Comparison of ENCODE assay signal across 24 mouse cellular contexts in genomic region chr10:125352805-125353204, GRCm38 (mm10). TPM values are rescaled to one million over a fixed set of nuclear protein-coding genes. Genes with fewer than 3 reads are reported as not detected.
A peak's percentile ranks its signal among the peaks of the same experiment; 100 is the strongest.
DNase-seq lines count a peak whose midpoint lies in the region; ATAC-seq and TF ChIP-seq lines count a peak whose summit lies in the region.
"Had no signal": no experiment of that assay in that cellular context is flagged by ENCODE, and none has a peak within 500 bp of the region (broad histone marks: within the 10 kb centered on the region; RNA-seq: fewer than 3 reads in every experiment).

No protein-coding gene starts in this region.

- H3K27ac ChIP-seq in embryonic facial prominence, embryonic 14.5 days (replicated peaks; ENCODE audit: low read depth, low read length): no peak overlapping the region
- H3K27ac ChIP-seq in embryonic facial prominence, embryonic 10.5 days (replicated peaks): no peak overlapping the region
- H3K27ac ChIP-seq in hindbrain, embryonic 15.5 days (replicated peaks): 0 out of 2 replicates have a peak overlapping the region, but pooled peaks have one; percentile 34
- H3K27ac ChIP-seq in hindbrain, postnatal 0 days: no peak overlapping the region
- H3K27ac ChIP-seq in midbrain, embryonic 11.5 days (ENCODE audit: low read depth, low read length): no peak overlapping the region
- H3K27ac ChIP-seq in midbrain, embryonic 15.5 days: no peak overlapping the region
- H3K27ac ChIP-seq: embryonic facial prominence, embryonic 12.5 days; forebrain, embryonic 13.5 days; heart, adult 2 months; hindbrain, embryonic 12.5 days had no signal

- no peaks in the 10 kb centered on the region for H3K9me3 ChIP-seq in embryonic facial prominence, embryonic 14.5 days (ENCODE audit: control insufficient read depth, low read length)
- H3K9me3 ChIP-seq in embryonic facial prominence, embryonic 10.5 days: no peaks in the 10 kb centered on the region
- H3K9me3 ChIP-seq in hindbrain, embryonic 15.5 days: no peaks in the 10 kb centered on the region
- H3K9me3 ChIP-seq in hindbrain, postnatal 0 days (ENCODE audit: low read length): no peaks in the 10 kb centered on the region
- no peaks in the 10 kb centered on the region for H3K9me3 ChIP-seq in midbrain, embryonic 11.5 days (ENCODE audit: control insufficient read depth, low read length)
- no peaks in the 10 kb centered on the region for H3K9me3 ChIP-seq in midbrain, embryonic 15.5 days
- H3K9me3 ChIP-seq: embryonic facial prominence, embryonic 12.5 days; forebrain, embryonic 13.5 days; hindbrain, embryonic 12.5 days had no signal

- H3K4me1 ChIP-seq in embryonic facial prominence, embryonic 14.5 days (ENCODE audit: control insufficient read depth, insufficient read depth, low read length): 0 out of 2 replicates have a peak, but pooled peaks cover 4% of the 10 kb centered on the region
- no peaks in the 10 kb centered on the region for H3K4me1 ChIP-seq in embryonic facial prominence, embryonic 10.5 days
- 0 out of 2 replicates have a peak, but pooled peaks cover 3% of the 10 kb centered on the region for H3K4me1 ChIP-seq in hindbrain, embryonic 15.5 days (replicated peaks)
- no peaks in the 10 kb centered on the region for H3K4me1 ChIP-seq in hindbrain, postnatal 0 days (ENCODE audit: insufficient read depth, low read length)
- no peaks in the 10 kb centered on the region for H3K4me1 ChIP-seq in midbrain, embryonic 11.5 days (ENCODE audit: control insufficient read depth, insufficient read depth, low read length)
- H3K4me1 ChIP-seq in midbrain, embryonic 15.5 days: no peaks in the 10 kb centered on the region
- H3K4me1 ChIP-seq: embryonic facial prominence, embryonic 12.5 days; hindbrain, embryonic 12.5 days had no signal

- no peak for TF ChIP-seq POLR2A in brain, embryonic 14.5 days (IDR thresholded peaks at IDR 0.05; ENCODE audit: borderline replicate concordance, extremely low read depth, insufficient read depth, insufficient read length, poor library complexity, severe bottlenecking)

- 0 out of 2 replicates have a peak overlapping the region, but pooled peaks have one; percentile 11 for H3K4me2 ChIP-seq in embryonic facial prominence, embryonic 14.5 days (ENCODE audit: low read depth, low read length)
- H3K4me2 ChIP-seq in hindbrain, embryonic 15.5 days: no peak overlapping the region
- H3K4me2 ChIP-seq in hindbrain, postnatal 0 days (ENCODE audit: low read depth, low read length): no peak overlapping the region
- H3K4me2 ChIP-seq in midbrain, embryonic 11.5 days: no peak overlapping the region
- no peak overlapping the region for H3K4me2 ChIP-seq in midbrain, embryonic 15.5 days
- H3K4me2 ChIP-seq: embryonic facial prominence, embryonic 12.5 days; forebrain, embryonic 13.5 days; heart, embryonic 11.5 days; hindbrain, embryonic 12.5 days had no signal

- WGBS in embryonic facial prominence, embryonic 14.5 days: 38% methylated on average over 7 of the region's 7 CpGs
- WGBS in embryonic facial prominence, embryonic 10.5 days: 85% methylated on average over 7 of the region's 7 CpGs
- WGBS in hindbrain, embryonic 15.5 days: 48% methylated on average over 7 of the region's 7 CpGs
- 39% methylated on average over 7 of the region's 7 CpGs for WGBS in hindbrain, postnatal 0 days
- 82% methylated on average over 7 of the region's 7 CpGs for WGBS in midbrain, embryonic 11.5 days
- 49% methylated on average over 7 of the region's 7 CpGs for WGBS in midbrain, embryonic 15.5 days

- H3K36me3 ChIP-seq in embryonic facial prominence, embryonic 14.5 days (ENCODE audit: control insufficient read depth, insufficient read depth, low read length): no peaks in the 10 kb centered on the region
- no peaks in the 10 kb centered on the region for H3K36me3 ChIP-seq in embryonic facial prominence, embryonic 10.5 days (replicated peaks)
- H3K36me3 ChIP-seq in hindbrain, embryonic 15.5 days: no peaks in the 10 kb centered on the region
- H3K36me3 ChIP-seq in hindbrain, postnatal 0 days (ENCODE audit: insufficient read depth, low read length): no peaks in the 10 kb centered on the region
- no peaks in the 10 kb centered on the region for H3K36me3 ChIP-seq in midbrain, embryonic 11.5 days (ENCODE audit: control insufficient read depth, insufficient read depth, low read length)
- H3K36me3 ChIP-seq in midbrain, embryonic 15.5 days (replicated peaks): no peaks in the 10 kb centered on the region
- H3K36me3 ChIP-seq: embryonic facial prominence, embryonic 12.5 days; hindbrain, embryonic 12.5 days had no signal

- H3K9ac ChIP-seq in embryonic facial prominence, embryonic 14.5 days (ENCODE audit: low read depth, low read length): no peak overlapping the region
- no peak overlapping the region for H3K9ac ChIP-seq in hindbrain, embryonic 15.5 days
- H3K9ac ChIP-seq in hindbrain, postnatal 0 days (replicated peaks; ENCODE audit: low read length): no peak overlapping the region
- no peak overlapping the region for H3K9ac ChIP-seq in midbrain, embryonic 11.5 days (ENCODE audit: low read length)
- no peak overlapping the region for H3K9ac ChIP-seq in midbrain, embryonic 15.5 days
- H3K9ac ChIP-seq: embryonic facial prominence, embryonic 12.5 days; forebrain, embryonic 13.5 days; forebrain, postnatal 0 days; hindbrain, embryonic 12.5 days had no signal

- peak; percentile 70 for DNase-seq in embryonic facial prominence, embryonic 14.5 days (ENCODE audit: low spot score)
- DNase-seq in embryonic facial prominence, embryonic 10.5 days (ENCODE audit: low spot score): no peak
- no peak for DNase-seq in hindbrain, postnatal 0 days (ENCODE audit: low spot score)
- no peak for DNase-seq in midbrain, embryonic 11.5 days (ENCODE audit: low spot score, missing footprints)
- peak; percentile 42 for DNase-seq in brain, embryonic 14.5 days (ENCODE audit: low read depth)
- no peak for DNase-seq in yolk sac, embryonic 10.5 days (ENCODE audit: low spot score)
- DNase-seq: adrenal gland, adult 8-10 months; adrenal gland, postnatal 25 days; cerebellum, adult 18-20 months; cerebellum, adult 9-10 months; cerebellum, postnatal 14 days; forebrain, postnatal 0 days; gastrocnemius, postnatal 25 days; heart, adult 2 months had no signal

- no peak for TF ChIP-seq CTCF in hindbrain, postnatal 0 days (IDR thresholded peaks at IDR 0.05; ENCODE audit: low read depth)
- TF ChIP-seq CTCF in brain, embryonic 14.5 days (IDR thresholded peaks at IDR 0.05; ENCODE audit: borderline replicate concordance, extremely low read depth, insufficient read depth, insufficient read length): no peak

- H3K27me3 ChIP-seq in embryonic facial prominence, embryonic 14.5 days (replicated peaks; ENCODE audit: control insufficient read depth, insufficient read depth, low read length): no peaks in the 10 kb centered on the region
- no peaks in the 10 kb centered on the region for H3K27me3 ChIP-seq in embryonic facial prominence, embryonic 10.5 days (replicated peaks; ENCODE audit: low read depth, poor library complexity, severe bottlenecking)
- no peaks in the 10 kb centered on the region for H3K27me3 ChIP-seq in hindbrain, embryonic 15.5 days
- no peaks in the 10 kb centered on the region for H3K27me3 ChIP-seq in hindbrain, postnatal 0 days (ENCODE audit: insufficient read depth, low read length)
- no peaks in the 10 kb centered on the region for H3K27me3 ChIP-seq in midbrain, embryonic 11.5 days (ENCODE audit: control insufficient read depth, insufficient read depth, low read length)
- no peaks in the 10 kb centered on the region for H3K27me3 ChIP-seq in midbrain, embryonic 15.5 days (replicated peaks)
- H3K27me3 ChIP-seq: embryonic facial prominence, embryonic 12.5 days; forebrain, embryonic 13.5 days; hindbrain, embryonic 12.5 days had no signal

- ATAC-seq in embryonic facial prominence, embryonic 14.5 days (ENCODE audit: low read depth): peak; percentile 63; the same call in 1 of the 2 replicates
- ATAC-seq in hindbrain, embryonic 15.5 days (ENCODE audit: low FRiP score, low read depth): no peak
- ATAC-seq in hindbrain, postnatal 0 days: no peak
- ATAC-seq in midbrain, embryonic 11.5 days (ENCODE audit: low FRiP score): 0 out of 2 replicates have a peak, but pooled peaks have one; percentile 56
- no peak for ATAC-seq in midbrain, embryonic 15.5 days (replicated peaks)
- ATAC-seq: activated CD4-positive, CD25-positive, alpha-beta regulatory T cell, adult 4 months; forebrain, embryonic 13.5 days; forebrain, postnatal 0 days; hindbrain, embryonic 16.5 days; inflammation-experienced regulatory T-cells, adult 6 months had no signal

- H3K4me3 ChIP-seq in embryonic facial prominence, embryonic 14.5 days (ENCODE audit: low read depth, low read length): no peak overlapping the region
- no peak overlapping the region for H3K4me3 ChIP-seq in embryonic facial prominence, embryonic 10.5 days
- no peak overlapping the region for H3K4me3 ChIP-seq in hindbrain, embryonic 15.5 days
- H3K4me3 ChIP-seq in hindbrain, postnatal 0 days (ENCODE audit: low read length): no peak overlapping the region
- H3K4me3 ChIP-seq in midbrain, embryonic 11.5 days (ENCODE audit: low read depth, low read length): no peak overlapping the region
- H3K4me3 ChIP-seq in midbrain, embryonic 15.5 days: no peak overlapping the region
- H3K4me3 ChIP-seq: embryonic facial prominence, embryonic 12.5 days; erythroblast, embryonic 14.5 days; forebrain, embryonic 13.5 days; heart, adult 2 months; hindbrain, embryonic 12.5 days had no signal

RNA-seq across cellular contexts. Expression of gene Slc16a7, which starts 36.5 kb away (rescaled TPM):
- 6.7 and 7.8 TPM in 2 replicates for polyA plus RNA-seq in embryonic facial prominence, embryonic 14.5 days (2014; fragmentation: Nextera tagmentation; extraction: Ambion mirVana)
- polyA plus RNA-seq in embryonic facial prominence, embryonic 10.5 days (2016; fragmentation: Nextera tagmentation; extraction: Ambion mirVana): 3.7 and 5.3 TPM in 2 replicates
- polyA plus RNA-seq in hindbrain, embryonic 15.5 days (2015; fragmentation: Nextera tagmentation; extraction: Ambion mirVana): 8.2 and 10.5 TPM in 2 replicates
- 13.1 and 90.8 TPM in 2 replicates for total RNA-seq in hindbrain, postnatal 0 days (2014; rRNA removed)
- polyA plus RNA-seq in hindbrain, postnatal 0 days (2015; fragmentation: Nextera tagmentation; extraction: Ambion mirVana): 6.8 and 7.6 TPM in 2 replicates
- 2.2 and 2.6 TPM in 2 replicates for polyA plus RNA-seq in midbrain, embryonic 11.5 days (2014; fragmentation: Nextera tagmentation; extraction: Ambion mirVana)
- 8.9 and 11.0 TPM in 2 replicates for polyA plus RNA-seq in midbrain, embryonic 15.5 days (2015; fragmentation: Nextera tagmentation; extraction: Ambion mirVana)
- 8.5 and 10.0 TPM in 2 replicates for polyA plus RNA-seq in brain, embryonic 14.5 days (2012; rRNA removed)
- polyA plus RNA-seq: erythroblast, embryonic 14.5 days had no signal

Comparison
In these comparisons a context has a peak if more than half of its experiments do, and no peak if none do; other contexts are left out.
1. ATAC-seq: peak in embryonic facial prominence, embryonic 14.5 days (single experiment) and midbrain, embryonic 11.5 days (single experiment); none in hindbrain, embryonic 15.5 days (single experiment), hindbrain, postnatal 0 days (single experiment) and midbrain, embryonic 15.5 days (single experiment).
2. DNase-seq: peak in embryonic facial prominence, embryonic 14.5 days (single experiment) and brain, embryonic 14.5 days (single experiment); none in embryonic facial prominence, embryonic 10.5 days (single experiment), hindbrain, postnatal 0 days (single experiment), midbrain, embryonic 11.5 days (single experiment) and yolk sac, embryonic 10.5 days (single experiment).